Mouse (Mus musculus) spleen, postnatal 0 days (tissue): ENCODE data around the gene Shcbp1l. TPM values are rescaled to one million over a fixed set of nuclear protein-coding genes. Genes with fewer than 3 reads are reported as not detected.

Experiments
- polyA plus RNA-seq: library from polyadenylated mRNA; unstranded; fragments of >200 nt; fragmentation: Nextera tagmentation; extraction: Ambion mirVana; gene quantifications from 2 replicates; pipeline ENCODE4 v1.2.1, GENCODE M21; 2015

The Shcbp1l gene
- 0.41 and 0.78 TPM in 2 replicates for polyA plus RNA-seq

GRCm38 (mm10) chr1:153424770-153425584, at the start of gene Shcbp1l:
Gene Shcbp1l (plus strand): TSS chr1:153425162.

GRCm38 (mm10) chr1:153487500-153487879, 62.5 kb downstream of the Shcbp1l start, which contains the start of gene Dhx9:
Gene Dhx9 (minus strand): TSS chr1:153487660.

Other genes starting within 250 kb of the Shcbp1l start
- gene Lamc2, start 238.7 kb upstream of the Shcbp1l start, polyA plus RNA-seq, result 2.2 TPM in 2 replicates
- 11.3 and 13.4 TPM in 2 replicates for gene Lamc1, start 92.4 kb upstream of the Shcbp1l start, polyA plus RNA-seq
- 20.1 and 20.9 TPM in 2 replicates for gene Dhx9, start 62.5 kb downstream of the Shcbp1l start, polyA plus RNA-seq
- gene Npl, start 124.9 kb downstream of the Shcbp1l start, polyA plus RNA-seq, result 6.2 and 9.5 TPM in 2 replicates
- 0.02 and 0.07 TPM in 2 replicates for gene Rgs8, start 227.9 kb downstream of the Shcbp1l start, polyA plus RNA-seq